Mouse (Mus musculus): ENCODE data around the gene Atraid. TPM values are rescaled to one million over a fixed set of nuclear protein-coding genes. Genes with fewer than 3 reads are reported as not detected.

The Atraid gene
- polyA plus RNA-seq, 1 experiment: 95.6 TPM

GRCm38 (mm10) chr5:31094799-31095691 is 46.9 kb downstream of the Atraid start:
- H3K4me3 ChIP-seq (replicated peaks; ENCODE audit: control insufficient read depth, low read depth, low read length): peak overlapping the region; percentile 21

DNA sequence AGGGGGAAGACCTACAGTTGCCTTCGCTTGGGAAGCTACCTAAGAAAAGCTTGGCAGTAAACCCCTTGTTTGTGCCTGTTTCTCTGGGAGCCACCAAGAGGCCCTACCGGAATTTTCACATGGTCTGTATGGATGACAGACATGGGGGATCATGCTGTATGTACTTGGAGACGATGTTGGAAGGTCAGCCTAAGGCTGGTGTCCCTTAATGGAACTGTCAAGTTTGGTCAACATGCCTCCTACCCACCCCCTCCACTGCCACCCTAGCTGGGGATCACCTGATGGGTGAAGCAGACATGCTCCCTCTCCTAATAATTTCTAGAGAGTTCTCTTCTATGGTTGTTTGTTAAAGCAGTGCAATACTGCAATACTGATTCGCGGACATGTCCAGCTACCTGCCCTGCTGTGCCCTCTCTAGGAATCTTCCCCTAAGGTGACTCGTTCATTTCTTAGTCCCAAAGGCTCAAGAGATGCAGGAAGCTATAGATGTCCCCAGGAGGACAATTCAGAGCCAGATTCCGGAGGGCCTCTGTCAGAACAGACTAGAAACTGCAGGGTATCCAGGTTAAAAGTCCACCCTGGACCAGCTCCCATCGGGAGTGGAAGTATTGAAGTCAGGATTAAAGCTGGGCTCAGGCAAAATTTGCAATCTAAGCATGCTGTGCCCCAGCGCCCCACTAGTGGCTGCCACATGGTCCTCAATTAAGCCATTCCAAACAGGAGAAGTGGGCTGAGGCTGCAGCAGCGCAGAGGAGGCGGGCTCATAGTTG is 47.8 kb downstream of the Atraid start:
- no peak overlapping the region for H3K4me3 ChIP-seq (replicated peaks; ENCODE audit: control insufficient read depth, low read depth, low read length)
- WGBS: 39% methylated on average over 11 of the region's 11 CpGs
- no peaks in the 10 kb centered on the region; the same call in 1 of the 2 replicates for H3K4me1 ChIP-seq (ENCODE audit: control insufficient read depth, insufficient read depth, low read length)
- no peak for TF ChIP-seq POLR2A (IDR thresholded peaks at IDR 0.05; ENCODE audit: borderline replicate concordance, control insufficient read depth, low read depth, low read length)
- TF ChIP-seq CTCF (IDR thresholded peaks at IDR 0.05; ENCODE audit: control insufficient read depth, insufficient read depth, low read length): no peak
- H3K27ac ChIP-seq (ENCODE audit: control insufficient read depth, insufficient read depth, low read depth, low read length, poor library complexity): no peak overlapping the region

More at GRCm38 (mm10) chr5:31094799-31095691, 46.9 kb downstream of the Atraid start:
- H3K27ac ChIP-seq (ENCODE audit: control insufficient read depth, insufficient read depth, low read depth, low read length, poor library complexity): no peak overlapping the region
- no peaks in the 10 kb centered on the region; the same call in 1 of the 2 replicates for H3K4me1 ChIP-seq (ENCODE audit: control insufficient read depth, insufficient read depth, low read length)
- no peak for TF ChIP-seq POLR2A (IDR thresholded peaks at IDR 0.05; ENCODE audit: borderline replicate concordance, control insufficient read depth, low read depth, low read length)
- WGBS: 2% methylated on average over 59 of the region's 59 CpGs

Other genes starting within 250 kb of the Atraid start
- 1.3 and 2.4 TPM in 2 replicates for gene Mapre3, start 233.7 kb upstream of the Atraid start, polyA plus RNA-seq (2011; ENCODE audit: insufficient read depth, insufficient read length, low replicate concordance, missing spikeins)
- gene Tmem214, start 180.3 kb upstream of the Atraid start, polyA plus RNA-seq (2011; ENCODE audit: insufficient read depth, insufficient read length, low replicate concordance, missing spikeins): 15.3 and 29.1 TPM in 2 replicates
- gene Agbl5, start 159.6 kb upstream of the Atraid start, polyA plus RNA-seq (2011; ENCODE audit: insufficient read depth, insufficient read length, low replicate concordance, missing spikeins): 5.4 and 6.2 TPM in 2 replicates
- gene Ost4, start 140.5 kb upstream of the Atraid start, polyA plus RNA-seq (2011; ENCODE audit: insufficient read depth, insufficient read length, low replicate concordance, missing spikeins): 147 and 148 TPM in 2 replicates
- 9.3 and 17.6 TPM in 2 replicates for gene Emilin1, start 134.9 kb upstream of the Atraid start, polyA plus RNA-seq (2011; ENCODE audit: insufficient read depth, insufficient read length, low replicate concordance, missing spikeins)
- gene Khk, start 126.9 kb upstream of the Atraid start, polyA plus RNA-seq (2011; ENCODE audit: insufficient read depth, insufficient read length, low replicate concordance, missing spikeins): 42.6 and 45.4 TPM in 2 replicates
- 1.0 TPM in 1 of 2 replicates, not detected in the other for gene Cgref1, start 102.7 kb upstream of the Atraid start, polyA plus RNA-seq (2011; ENCODE audit: insufficient read depth, insufficient read length, low replicate concordance, missing spikeins)
- 138 and 214 TPM in 2 replicates for gene Preb, start 88.0 kb upstream of the Atraid start, polyA plus RNA-seq (2011; ENCODE audit: insufficient read depth, insufficient read length, low replicate concordance, missing spikeins)
- not detected in 2 replicates for gene Tcf23, start 79.7 kb upstream of the Atraid start, polyA plus RNA-seq (2011; ENCODE audit: insufficient read depth, insufficient read length, low replicate concordance, missing spikeins)
- gene Slc5a6, start 612 bp downstream of the Atraid start, polyA plus RNA-seq (2011; ENCODE audit: insufficient read depth, insufficient read length, low replicate concordance, missing spikeins): 1.6 and 3.6 TPM in 2 replicates
- gene Cad, start 6.5 kb downstream of the Atraid start, polyA plus RNA-seq (2011; ENCODE audit: insufficient read depth, insufficient read length, low replicate concordance, missing spikeins): 9.7 and 21.8 TPM in 2 replicates
- not detected in 2 replicates for gene Dnajc5g, start 58.0 kb downstream of the Atraid start, polyA plus RNA-seq (2011; ENCODE audit: insufficient read depth, insufficient read length, low replicate concordance, missing spikeins)
- gene Slc30a3, start 59.9 kb downstream of the Atraid start, polyA plus RNA-seq (2011; ENCODE audit: insufficient read depth, insufficient read length, low replicate concordance, missing spikeins): not detected in 2 replicates
- gene Trim54, start 68.4 kb downstream of the Atraid start, polyA plus RNA-seq (2011; ENCODE audit: insufficient read depth, insufficient read length, low replicate concordance, missing spikeins): not detected in 2 replicates
- gene Ucn, start 90.5 kb downstream of the Atraid start, polyA plus RNA-seq (2011; ENCODE audit: insufficient read depth, insufficient read length, low replicate concordance, missing spikeins): not detected in 2 replicates
- gene Mpv17, start 105.9 kb downstream of the Atraid start, polyA plus RNA-seq (2011; ENCODE audit: insufficient read depth, insufficient read length, low replicate concordance, missing spikeins): 5.3 and 14.4 TPM in 2 replicates
- 2.0 TPM in 1 of 2 replicates, not detected in the other for gene Gm29609, start 131.6 kb downstream of the Atraid start, polyA plus RNA-seq (2011; ENCODE audit: insufficient read depth, insufficient read length, low replicate concordance, missing spikeins)
- 32.1 and 67.3 TPM in 2 replicates for gene Gtf3c2, start 131.8 kb downstream of the Atraid start, polyA plus RNA-seq (2011; ENCODE audit: insufficient read depth, insufficient read length, low replicate concordance, missing spikeins)
- gene Snx17, start 144.9 kb downstream of the Atraid start, polyA plus RNA-seq (2011; ENCODE audit: insufficient read depth, insufficient read length, low replicate concordance, missing spikeins): 32.5 and 42.0 TPM in 2 replicates
- 21.7 and 57.4 TPM in 2 replicates for gene Eif2b4, start 145.1 kb downstream of the Atraid start, polyA plus RNA-seq (2011; ENCODE audit: insufficient read depth, insufficient read length, low replicate concordance, missing spikeins)
- 28.8 and 54.0 TPM in 2 replicates for gene Zfp513, start 154.0 kb downstream of the Atraid start, polyA plus RNA-seq (2011; ENCODE audit: insufficient read depth, insufficient read length, low replicate concordance, missing spikeins)
- 97.5 and 147 TPM in 2 replicates for gene Ppm1g, start 172.4 kb downstream of the Atraid start, polyA plus RNA-seq (2011; ENCODE audit: insufficient read depth, insufficient read length, low replicate concordance, missing spikeins)
- 51.1 and 93.7 TPM in 2 replicates for gene Nrbp1, start 192.6 kb downstream of the Atraid start, polyA plus RNA-seq (2011; ENCODE audit: insufficient read depth, insufficient read length, low replicate concordance, missing spikeins)
- gene Gm9970, start 192.9 kb downstream of the Atraid start, polyA plus RNA-seq (2011; ENCODE audit: insufficient read depth, insufficient read length, low replicate concordance, missing spikeins): not detected in 2 replicates
- 10.6 and 20.0 TPM in 2 replicates for gene Krtcap3, start 203.4 kb downstream of the Atraid start, polyA plus RNA-seq (2011; ENCODE audit: insufficient read depth, insufficient read length, low replicate concordance, missing spikeins)
- 12.0 and 41.2 TPM in 2 replicates for gene Ift172, start 242.8 kb downstream of the Atraid start, polyA plus RNA-seq (2011; ENCODE audit: insufficient read depth, insufficient read length, low replicate concordance, missing spikeins)
- not detected in 2 replicates for gene Fndc4, start 247.8 kb downstream of the Atraid start, polyA plus RNA-seq (2011; ENCODE audit: insufficient read depth, insufficient read length, low replicate concordance, missing spikeins)
- gene Gckr, start 249.1 kb downstream of the Atraid start, polyA plus RNA-seq (2011; ENCODE audit: insufficient read depth, insufficient read length, low replicate concordance, missing spikeins): 3.7 TPM in 1 of 2 replicates, not detected in the other